Mouse (Mus musculus) left cerebral cortex, adult 9 months (tissue): Measurements from ENCODE around the gene Chd9.
"Not testable (repeated sequence)": the region's sequence is repeated elsewhere in the genome, so short reads cannot be mapped to it uniquely, and the experiment has no call there.

Experiments
- DNase-seq, 2 experiments: peaks; one replicate each; pipeline ENCODE4 v3.0.0; 2022; ENCODE audit warnings: low spot score in 2 of 2

Gene Chd9

GRCm38 (mm10) chr8:90871375-90872080 is 43.4 kb downstream of the Chd9 start:
- DNase-seq: peak in 1 of 2 experiments; percentile 30

- DNase-seq: peak in 1 of 2 experiments; percentile 29
Measured at GRCm38 (mm10) chr8:90873051-90873450, 44.9 kb downstream of the Chd9 start.

- DNase-seq: peak; percentile 66 to 83
Measured at GRCm38 (mm10) chr8:90876213-90876721, 48.1 kb downstream of the Chd9 start.

GRCm38 (mm10) chr8:90876722-90877429 is 48.7 kb downstream of the Chd9 start:
- DNase-seq: peak; percentile 62 to 82

GRCm38 (mm10) chr8:90877430-90877975 is 49.4 kb downstream of the Chd9 start:
- DNase-seq: no peak

GRCm38 (mm10) chr8:90878551-90878950 is 50.4 kb downstream of the Chd9 start:
- no peak for DNase-seq

- no peak for DNase-seq
Measured at GRCm38 (mm10) chr8:90880041-90880440, 51.9 kb downstream of the Chd9 start.

- no peak for DNase-seq
Measured at GRCm38 (mm10) chr8:90881181-90881580, 53.0 kb downstream of the Chd9 start.

GRCm38 (mm10) chr8:90882088-90882691 is 54.0 kb downstream of the Chd9 start:
- DNase-seq: no peak

- no peak for DNase-seq
Measured at GRCm38 (mm10) chr8:90885671-90886368, 57.7 kb downstream of the Chd9 start.

- DNase-seq: not testable (repeated sequence)
Measured at GRCm38 (mm10) chr8:90886369-90886712, 58.2 kb downstream of the Chd9 start.

- DNase-seq: not testable (repeated sequence)
Measured at GRCm38 (mm10) chr8:90887328-90887727, 59.2 kb downstream of the Chd9 start.

GRCm38 (mm10) chr8:90891872-90892578 is 63.9 kb downstream of the Chd9 start:
- no peak for DNase-seq

GRCm38 (mm10) chr8:90892579-90892919 is 64.4 kb downstream of the Chd9 start:
- no peak for DNase-seq

- peak in 1 of 2 experiments; percentile 47 for DNase-seq
Measured at GRCm38 (mm10) chr8:90894231-90894914, 66.2 kb downstream of the Chd9 start.

- DNase-seq: no peak
Measured at GRCm38 (mm10) chr8:90897343-90897742, 69.2 kb downstream of the Chd9 start.

GRCm38 (mm10) chr8:90898578-90898977 is 70.4 kb downstream of the Chd9 start:
- DNase-seq: no peak

GRCm38 (mm10) chr8:90902002-90902401 is 73.8 kb downstream of the Chd9 start:
- DNase-seq: no peak

- no peak for DNase-seq
Measured at GRCm38 (mm10) chr8:90904171-90904706, 76.1 kb downstream of the Chd9 start.

GRCm38 (mm10) chr8:90906922-90907321 is 78.8 kb downstream of the Chd9 start:
- DNase-seq: no peak
